Mouse (Mus musculus) E14TG2a.4 (cell line): ENCODE measurements at regions not wholly inside any gene's neighbourhood (a gene's known extent, or its start where the extent isn't known, plus 50 kb on each side); places are given as distances from the start of the nearest gene placed in this dataset.

Source experiments
- H3K27me3 ChIP-seq: 2 replicates; pipeline ENCODE4 v1.6.1; 2014; ENCODE audit warnings: low read length, control low read depth; ENCODE audit not compliant: insufficient read depth
- H3K36me3 ChIP-seq: 2 replicates; pipeline ENCODE4 v1.6.1; 2014; ENCODE audit warnings: low read length, control low read depth; ENCODE audit not compliant: insufficient read depth
- H3K4me1 ChIP-seq: replicated peaks from 2 replicates; pipeline ENCODE4 v1.6.1; 2014; ENCODE audit warnings: low read depth, low read length, control low read depth
- H3K4me3 ChIP-seq: replicated peaks from 2 replicates; pipeline ENCODE4 v1.5.1; 2014; ENCODE audit warnings: mild to moderate bottlenecking, low read length
- H3K9me3 ChIP-seq: 2 replicates; pipeline ENCODE4 v1.6.1; 2014; ENCODE audit warnings: low read length, control low read depth
- CTCF ChIP-seq: conservative IDR thresholded peaks from 2 replicates; pipeline ENCODE4 v1.5.1; 2014; ENCODE audit warnings: low read length
- NANOG ChIP-seq: IDR thresholded peaks from 2 replicates; pipeline ENCODE4 v1.6.1; 2014; ENCODE audit warnings: borderline replicate concordance, low read length, mixed read lengths
- POU5F1 ChIP-seq: IDR thresholded peaks from 2 replicates; pipeline ENCODE4 v1.6.1; 2014; ENCODE audit warnings: low read length, borderline replicate concordance

- Histone ChIP-seq H3K27me3 (no peaks in the 10 kb centered on the region; the same call in 1 of the 2 replicates), H3K9me3 (no peaks in the 10 kb centered on the region)
- TF ChIP-seq POU5F1: no peak
- TF ChIP-seq CTCF: no peak
- no peak for TF ChIP-seq NANOG
Observed at GRCm38 (mm10) chr8:31454736-31455391, 1973.6 kb upstream of the 5930422O12Rik start.

GRCm38 (mm10) chr8:31460349-31460748 is 1968.2 kb upstream of the 5930422O12Rik start:
- no peaks in the 10 kb centered on the region for H3K4me1 ChIP-seq
- TF ChIP-seq POU5F1: no peak
- TF ChIP-seq NANOG: no peak
- no peak for TF ChIP-seq CTCF
- H3K9me3 ChIP-seq: no peaks in the 10 kb centered on the region
- H3K27me3 ChIP-seq: no peaks in the 10 kb centered on the region; the same call in 1 of the 2 replicates
- no peaks in the 10 kb centered on the region for H3K36me3 ChIP-seq
- H3K4me3 ChIP-seq: no peak overlapping the region

More at GRCm38 (mm10) chr8:31454736-31455391, 1973.6 kb upstream of the 5930422O12Rik start:
- no peak overlapping the region for H3K4me3 ChIP-seq
- H3K36me3 ChIP-seq: no peaks in the 10 kb centered on the region
- no peaks in the 10 kb centered on the region for H3K4me1 ChIP-seq
